Mouse (Mus musculus) gastrocnemius, postnatal 14 days (tissue): ENCODE measurements around the gene Olfr1418. TPM values are rescaled to one million over a fixed set of nuclear protein-coding genes. Genes with fewer than 3 reads are reported as not detected.
"Not testable (repeated sequence)": the region's sequence is repeated elsewhere in the genome, so short reads cannot be mapped to it uniquely, and the experiment has no call there.

ENCODE experiments used
- DNase-seq: peaks from one replicate; pipeline ENCODE4 v3.0.0; 2021; ENCODE audit warnings: mixed read lengths
- intact Hi-C: fragments of 180-260 bp; cut with DNase I; formaldehyde crosslinking; loops from one replicate; pipeline ENCODE4 v1.15.1; 2025; ENCODE audit warnings: low total_unique reads
- long read RNA-seq, 2 experiments: library from polyadenylated mRNA; stranded (forward); transcript quantifications; one replicate each; pipeline ENCODE4 v2.0.0; 2021
- total RNA-seq, 2 experiments: library from RNA; stranded (reverse); gene quantifications; 2 replicates each; pipeline ENCODE4 v1.2.3; 2021

The Olfr1418 gene
- not detected for total RNA-seq
- long read RNA-seq, experiment 1: 0 reads
- long read RNA-seq, experiment 2: 0 reads

DNA sequence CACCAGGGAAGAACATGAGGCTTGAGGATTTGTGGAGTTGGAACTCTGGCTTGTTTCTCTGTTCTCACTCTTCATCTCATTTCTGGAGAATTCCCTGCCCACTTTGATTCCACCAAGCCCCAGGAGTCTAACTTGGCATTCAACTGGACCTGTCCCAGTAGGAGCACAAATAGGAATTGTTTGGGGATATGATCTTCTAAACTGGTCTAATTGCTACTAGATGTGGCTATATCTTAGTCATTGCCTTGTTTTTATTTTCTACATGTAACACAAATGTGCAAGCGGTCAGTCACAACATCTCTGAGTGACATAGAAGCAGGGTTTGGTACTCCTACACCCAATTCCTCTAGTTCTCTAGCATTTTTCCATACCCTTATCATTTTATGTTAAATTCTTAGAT, at the start of gene Olfr1418:
Olfr1418 (minus strand) TSS at position 101 of the 400 bp plus-strand sequence.
- intact Hi-C loops: no loop called here
- DNase-seq: no peak

DNA sequence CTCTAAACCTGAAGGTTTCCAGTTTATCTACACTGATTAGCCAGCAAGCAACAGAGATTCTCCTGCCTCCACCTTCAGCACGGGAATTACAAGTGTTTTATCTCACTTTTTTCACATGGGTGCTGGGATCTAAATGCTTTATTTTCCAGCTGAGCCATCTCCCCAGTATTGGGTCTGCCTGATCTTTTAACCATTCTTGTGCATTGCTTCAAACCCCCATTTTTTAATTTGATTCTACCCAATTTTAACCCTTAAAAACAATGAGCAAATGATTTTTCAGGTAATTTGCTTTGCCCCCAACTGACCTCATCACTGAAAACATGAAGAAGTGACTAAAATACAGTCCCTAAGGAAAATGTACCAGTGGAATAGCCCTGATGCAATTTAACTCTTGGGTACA, 25.4 kb upstream of the Olfr1418 start, which contains the start of gene Olfr1420:
Olfr1420 (plus strand) TSS at position 301 of the 400 bp plus-strand sequence.
- intact Hi-C loops: no loop called here
- DNase-seq: no peak

DNA sequence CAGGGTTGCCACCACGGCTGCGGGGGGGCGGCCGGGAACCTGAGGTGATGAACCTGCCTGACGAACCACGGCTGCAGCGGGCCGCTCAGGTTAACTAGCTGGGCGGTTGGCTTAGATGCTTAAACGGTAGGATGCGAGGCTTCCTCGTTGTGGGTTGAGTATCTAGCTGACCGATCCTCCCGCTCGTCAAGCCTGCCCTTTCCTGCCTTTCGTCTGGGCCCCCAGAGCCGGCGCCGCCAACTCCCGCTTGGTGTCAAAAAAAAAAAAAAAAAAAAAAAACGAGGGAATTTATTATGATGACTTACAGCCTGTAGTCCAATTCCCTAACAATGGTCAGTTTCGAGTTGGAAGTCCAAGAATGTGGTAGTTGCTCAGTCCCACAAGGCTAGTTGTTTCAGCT, 17.5 kb upstream of the Olfr1418 start:
- intact Hi-C loops, DNase-seq: not testable (repeated sequence)

DNA sequence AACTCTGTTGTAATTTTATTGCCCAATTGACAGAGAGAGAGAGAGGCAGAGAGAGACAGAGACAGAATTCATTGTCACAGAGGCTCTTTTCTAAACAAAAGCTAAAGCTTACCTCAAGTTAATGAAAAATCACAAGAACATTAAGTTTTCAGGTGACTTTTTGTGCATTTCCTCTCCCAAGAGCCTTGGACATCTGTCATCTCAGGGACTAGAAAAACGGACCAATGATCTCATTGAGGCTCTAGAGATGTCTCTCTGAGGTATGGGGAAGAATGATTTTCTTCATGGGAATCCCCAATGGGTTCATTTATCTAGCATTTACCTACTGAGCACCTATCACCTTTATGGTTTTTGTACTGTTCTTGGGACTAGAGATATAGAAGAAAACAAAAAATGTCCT, 14.1 kb upstream of the Olfr1418 start, which contains the start of gene Olfr1419:
Olfr1419 (minus strand) TSS at position 101 of the 400 bp plus-strand sequence.
- DNase-seq: no peak
- intact Hi-C loops: no loop called here

DNA sequence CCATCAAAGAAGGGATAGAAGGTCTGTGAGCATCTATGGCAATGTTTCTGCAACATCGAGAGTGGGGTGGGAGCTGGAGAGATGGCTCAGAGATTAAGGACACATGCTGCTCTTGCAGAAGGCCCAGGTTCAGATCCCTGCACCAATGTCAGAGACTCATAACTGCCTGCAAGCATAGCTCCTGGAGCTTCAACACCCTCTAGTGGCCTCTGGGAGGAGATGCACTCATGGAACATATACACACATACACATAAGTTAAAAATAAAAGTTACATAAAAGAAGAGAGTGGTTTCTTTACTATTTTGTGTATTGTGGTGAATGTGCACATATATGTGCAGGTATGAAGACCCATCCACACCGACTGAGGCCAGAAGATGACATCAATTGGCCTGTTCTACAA, 7.0 kb upstream of the Olfr1418 start:
- no peak for DNase-seq
- intact Hi-C loops: no loop called here

DNA sequence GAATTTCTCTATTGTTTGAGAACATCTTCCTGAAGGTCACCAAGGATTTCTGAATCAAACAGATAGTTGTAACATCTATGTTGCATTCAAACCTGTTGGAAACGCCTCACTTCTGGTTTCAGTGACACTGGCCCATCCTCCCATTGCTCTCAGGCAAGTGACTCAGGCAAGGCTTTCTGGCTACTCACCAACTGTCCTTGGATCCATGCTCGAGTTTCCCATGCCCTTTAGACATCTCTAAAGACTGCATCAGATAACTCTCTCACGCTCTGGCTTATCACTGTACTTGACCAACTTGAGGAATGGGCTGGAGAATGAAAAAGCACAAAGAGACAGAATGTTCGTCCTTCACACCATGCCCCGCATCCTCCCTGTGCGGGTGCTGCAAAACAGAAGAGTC, 4.4 kb downstream of the Olfr1418 start:
- intact Hi-C loops: no loop called here
- DNase-seq: no peak

DNA sequence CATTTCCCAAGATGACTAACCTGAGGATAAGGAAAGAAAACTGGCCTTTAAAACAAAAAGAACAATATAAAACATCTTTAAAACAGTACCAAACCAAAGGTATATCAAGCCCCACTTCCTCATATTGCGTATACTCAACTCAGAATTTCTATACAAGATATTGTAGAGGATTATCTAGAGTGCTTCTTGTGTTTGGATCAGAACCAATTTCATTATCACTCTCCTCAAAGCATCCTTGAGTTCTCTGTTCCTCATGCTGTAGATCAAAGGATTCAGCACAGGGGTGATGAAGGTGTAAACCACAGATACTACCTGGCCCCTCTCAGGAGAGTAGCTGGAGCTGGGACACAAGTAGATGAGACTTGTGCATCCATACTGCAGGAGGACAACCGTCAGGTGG, 6.0 kb downstream of the Olfr1418 start:
- DNase-seq: no peak
- intact Hi-C loops: no loop called here

DNA sequence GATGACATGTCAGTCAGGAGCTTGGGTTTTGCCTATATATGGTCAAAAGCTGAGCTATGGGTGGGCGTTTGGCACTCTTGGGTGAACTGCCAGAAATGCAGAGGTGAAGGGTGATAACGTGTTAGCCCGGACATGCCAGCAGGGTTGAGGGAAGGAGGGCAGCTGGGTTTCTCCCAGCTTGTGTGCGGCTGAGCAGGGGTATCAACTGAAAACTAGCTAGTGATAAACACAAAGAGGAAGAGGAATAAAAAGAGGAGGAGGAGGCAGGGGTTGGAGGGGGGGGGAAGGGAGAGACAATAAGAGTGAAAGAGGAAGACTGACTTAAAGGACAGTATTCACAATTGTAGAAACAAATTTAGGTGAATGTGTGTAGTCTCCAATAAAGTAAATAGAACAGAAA, 8.2 kb downstream of the Olfr1418 start:
- intact Hi-C loops: no loop called here
- DNase-seq: no peak

DNA sequence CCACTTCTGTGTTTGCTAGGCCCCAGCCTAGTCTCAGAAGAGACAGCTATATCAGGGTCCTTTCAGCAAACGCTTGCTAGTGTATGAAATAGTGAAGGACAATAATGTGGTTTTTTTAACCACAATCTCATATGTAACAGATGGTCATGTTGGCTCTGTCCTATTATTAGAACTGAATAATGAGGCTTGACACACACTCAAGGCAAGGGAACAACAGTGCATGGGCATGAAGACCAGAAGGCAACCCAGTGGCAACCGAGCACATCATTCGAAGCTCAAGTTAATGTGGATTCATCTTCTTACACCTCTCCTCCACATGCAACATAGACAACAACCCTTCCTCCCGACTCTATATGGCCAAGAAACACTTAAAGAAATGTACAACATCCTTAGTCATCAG, 14.5 kb downstream of the Olfr1418 start:
- intact Hi-C loops: no loop called here
- no peak for DNase-seq

DNA sequence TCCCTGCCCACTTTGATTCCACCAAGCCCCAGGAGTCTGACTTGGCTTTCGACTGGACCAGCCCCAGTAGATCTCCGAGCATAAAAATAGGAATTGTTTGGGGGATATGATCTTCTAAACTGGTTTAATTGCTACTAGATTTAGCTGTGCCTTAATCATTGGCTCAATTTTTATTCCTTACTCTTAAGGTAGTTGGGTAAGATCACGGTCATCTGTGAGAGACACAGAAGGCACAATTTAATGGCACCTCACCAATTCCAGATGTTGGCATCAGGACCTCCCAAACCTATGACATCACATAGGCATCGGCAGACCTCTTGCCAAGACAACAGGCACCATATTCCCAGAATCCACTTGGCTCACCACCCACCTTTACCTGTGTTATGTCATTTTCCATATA, 21.7 kb downstream of the Olfr1418 start, which contains the start of gene Olfr1417:
Olfr1417 (minus strand) TSS at position 101 of the 400 bp plus-strand sequence.
- DNase-seq: no peak
- intact Hi-C loops: no loop called here

DNA sequence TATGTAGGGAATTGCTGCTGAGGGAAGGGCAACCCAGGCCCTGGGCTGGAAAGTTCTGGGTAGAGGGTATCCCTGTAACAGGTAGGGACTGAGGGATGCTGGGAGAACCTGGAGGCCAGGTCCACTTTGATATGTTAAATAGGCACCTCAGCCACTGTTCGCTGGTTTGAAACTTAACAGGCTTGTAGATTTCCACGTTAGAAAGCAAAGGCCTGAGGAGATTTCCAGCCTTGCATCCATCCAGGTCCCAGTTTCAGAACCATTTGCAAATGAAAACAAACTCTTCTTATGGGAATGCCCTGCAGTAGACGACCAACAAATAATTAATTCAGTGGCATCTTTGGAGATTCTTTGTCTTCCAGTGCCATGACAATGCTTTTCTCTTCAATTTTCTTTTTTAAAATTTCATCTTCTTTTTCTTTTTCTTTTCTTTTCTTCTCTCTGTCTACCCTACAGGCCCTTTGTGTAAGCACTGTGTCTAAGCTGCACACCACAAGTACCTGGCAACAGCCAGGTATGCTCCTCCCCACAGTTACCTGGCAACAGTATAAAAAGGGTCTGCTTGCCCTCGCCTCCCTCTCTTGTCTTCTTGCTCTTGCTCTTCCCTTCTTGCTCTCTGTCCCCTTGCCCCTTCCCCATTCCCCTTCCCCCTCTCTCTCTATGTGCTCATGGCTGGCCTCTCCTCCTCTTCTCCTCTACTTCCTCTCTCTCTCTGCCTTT, 37.4 kb downstream of the Olfr1418 start:
- intact Hi-C loops: loop anchor here (10.0 kb wide), 1 partner anchor 49 kb away; the partner anchor contains the start of gene Mrpl16
- DNase-seq: no peak

DNA sequence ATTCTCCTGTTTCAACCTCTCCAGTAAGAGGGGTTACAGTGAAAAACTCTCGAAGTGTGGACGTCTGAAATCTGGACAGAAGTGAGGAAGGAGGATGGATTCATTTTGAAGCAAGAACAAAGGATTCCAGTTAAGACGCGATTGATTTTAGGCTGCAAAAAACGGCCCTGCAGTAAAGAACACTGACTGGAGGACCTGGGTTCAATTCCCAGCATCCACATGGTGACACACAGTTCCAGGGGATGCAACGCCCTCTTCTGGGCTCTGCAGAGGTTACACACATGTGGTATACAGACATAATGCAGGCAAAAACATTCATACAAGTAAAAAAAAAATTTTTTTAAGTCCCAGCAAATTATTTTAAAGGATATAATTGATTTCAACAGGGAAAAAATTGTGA, 40.7 kb downstream of the Olfr1418 start:
- intact Hi-C loops: loop anchor here (10.0 kb wide), 1 partner anchor 45 kb away; the partner anchor contains the start of gene Mrpl16
- no peak for DNase-seq

DNA sequence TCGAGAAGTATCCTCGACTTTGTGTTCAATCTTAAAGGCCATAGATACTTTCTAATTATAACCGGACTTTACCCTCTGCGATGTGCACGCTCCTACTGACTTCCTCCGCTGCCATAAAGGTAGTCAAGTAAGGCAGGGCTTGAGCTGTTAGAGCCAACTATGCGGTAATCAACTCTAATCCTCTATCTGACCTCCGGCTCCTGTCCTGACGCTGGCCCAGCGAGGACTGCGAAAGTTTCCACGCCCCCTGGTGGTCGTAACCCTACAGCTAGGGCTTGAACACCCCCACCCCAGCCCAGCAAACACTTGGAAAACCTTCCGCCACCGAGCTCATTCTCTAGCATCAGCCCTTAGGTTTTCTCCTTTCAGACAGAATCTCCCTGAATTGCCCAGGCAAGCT, 41.1 kb downstream of the Olfr1418 start:
- intact Hi-C loops: loop anchor here (10.0 kb wide), 1 partner anchor 45 kb away; the partner anchor contains the start of gene Mrpl16
- DNase-seq: peak; percentile 77

DNA sequence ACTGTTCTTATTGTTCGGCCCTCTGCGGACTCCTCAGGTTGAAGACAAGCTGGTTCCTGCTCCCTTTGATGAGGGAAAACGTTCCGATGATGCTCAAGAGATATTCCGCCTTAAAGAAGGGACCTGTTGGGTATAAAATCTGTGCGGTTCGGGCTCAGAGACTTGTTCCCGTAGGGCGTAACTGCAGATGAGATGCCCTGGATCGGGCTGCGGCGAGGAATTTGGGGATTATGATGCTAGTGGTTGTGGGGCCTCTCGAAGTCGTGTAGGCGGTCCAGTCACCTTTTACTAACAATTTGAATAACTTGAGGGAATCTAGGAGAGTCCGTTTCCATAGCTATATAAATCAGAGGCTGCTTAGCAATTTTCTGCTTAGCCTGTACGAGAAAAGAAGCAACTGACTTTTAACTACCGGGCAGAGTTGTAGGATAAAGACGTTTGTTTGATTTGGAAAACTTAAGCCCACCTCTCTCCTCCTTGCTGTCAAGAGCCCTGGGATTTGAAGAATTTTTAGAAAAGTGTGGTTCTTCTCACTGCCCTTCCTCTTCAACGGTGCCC, 41.6 kb downstream of the Olfr1418 start, which contains the start of gene Stx3:
Stx3 (minus strand) TSS at position 261 of the 558 bp plus-strand sequence.
- intact Hi-C loops: no loop called here
- DNase-seq: no peak

DNA sequence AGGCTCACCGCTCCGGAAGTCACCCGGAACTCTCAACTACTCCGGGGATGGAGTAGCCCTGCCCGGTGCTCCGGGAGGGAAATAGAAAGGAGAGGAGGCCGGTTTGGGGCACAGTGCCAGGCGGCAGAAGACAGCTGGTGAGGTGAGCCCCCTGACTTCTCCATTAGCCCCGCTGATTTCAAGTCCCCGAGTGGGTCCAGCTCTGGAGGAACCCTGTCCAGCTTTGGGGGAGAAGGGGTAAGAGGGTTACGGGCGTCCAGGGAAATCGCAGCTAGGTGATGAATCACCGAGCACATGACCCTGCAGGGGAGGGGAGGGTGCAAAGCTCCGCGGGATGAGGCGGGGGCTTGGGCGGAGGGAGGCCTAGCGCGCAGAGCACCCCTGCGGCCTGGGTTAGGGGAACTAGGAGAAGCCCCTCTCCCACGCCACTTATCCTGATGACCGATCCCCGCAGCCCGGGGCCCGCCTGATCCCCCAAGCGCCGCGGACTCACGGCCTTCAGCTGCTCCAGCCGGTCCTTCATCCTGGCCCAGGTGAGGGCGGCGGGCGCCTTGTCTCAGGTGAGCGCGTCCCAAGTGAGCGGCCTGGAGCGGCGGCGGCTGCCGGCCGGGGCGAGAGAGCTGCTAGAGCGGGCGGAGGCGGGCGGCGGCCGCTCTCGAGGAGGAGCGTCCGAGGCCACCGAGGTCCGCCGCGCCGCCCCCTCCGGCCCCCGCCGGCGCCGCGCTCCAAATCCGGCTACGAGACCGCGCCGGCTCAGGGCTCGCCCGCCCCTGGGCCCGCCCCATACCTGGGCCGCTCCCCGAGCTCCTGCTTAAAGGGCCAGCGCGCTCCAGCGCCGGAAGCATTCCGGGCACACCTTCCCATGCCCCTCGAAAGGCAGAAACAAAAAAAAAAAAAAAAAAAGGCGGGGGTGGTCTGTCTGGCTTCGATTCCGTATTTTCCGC, 42.4 kb downstream of the Olfr1418 start:
- intact Hi-C loops: no loop called here
- DNase-seq: peak; percentile 44

DNA sequence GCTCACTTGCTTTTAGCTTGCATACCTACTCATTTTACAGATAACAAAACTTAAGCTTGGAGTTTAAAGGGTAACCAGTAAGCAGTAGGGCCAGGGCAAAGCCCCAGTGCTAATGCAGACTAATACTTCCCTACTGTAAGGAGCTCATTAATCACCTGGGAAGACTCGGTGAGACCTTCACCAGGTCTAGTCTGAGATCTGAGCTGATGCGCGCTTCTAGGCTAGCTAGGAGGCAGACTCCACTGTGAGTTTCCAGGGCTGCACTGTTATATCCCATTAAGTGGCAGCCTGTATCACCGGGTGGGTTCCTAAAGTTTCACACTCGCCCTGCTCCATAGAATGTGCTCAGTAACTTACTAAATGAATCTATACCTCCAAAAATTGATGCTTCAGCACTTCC, 43.3 kb downstream of the Olfr1418 start:
- intact Hi-C loops: no loop called here
- no peak for DNase-seq

DNA sequence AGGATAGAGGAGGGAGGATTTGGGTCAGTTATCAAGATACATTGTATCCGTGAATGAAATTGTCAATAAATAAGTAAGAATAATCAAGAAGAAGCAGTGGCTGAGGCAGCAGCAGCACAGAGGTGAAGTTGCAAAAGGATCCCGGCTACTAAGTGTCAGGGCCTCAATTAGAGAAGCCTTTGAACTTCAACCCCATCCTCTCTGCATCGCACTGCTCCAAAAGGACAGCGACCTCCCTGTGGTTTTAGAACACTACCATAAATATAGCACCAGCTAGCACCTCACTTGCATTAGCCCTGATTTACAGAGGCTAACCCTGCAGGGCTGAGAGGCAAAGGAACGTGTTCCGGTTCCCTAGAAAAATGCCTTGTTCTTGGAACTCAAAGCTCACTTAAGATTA, 44.2 kb downstream of the Olfr1418 start:
- no peak for DNase-seq
- intact Hi-C loops: no loop called here

DNA sequence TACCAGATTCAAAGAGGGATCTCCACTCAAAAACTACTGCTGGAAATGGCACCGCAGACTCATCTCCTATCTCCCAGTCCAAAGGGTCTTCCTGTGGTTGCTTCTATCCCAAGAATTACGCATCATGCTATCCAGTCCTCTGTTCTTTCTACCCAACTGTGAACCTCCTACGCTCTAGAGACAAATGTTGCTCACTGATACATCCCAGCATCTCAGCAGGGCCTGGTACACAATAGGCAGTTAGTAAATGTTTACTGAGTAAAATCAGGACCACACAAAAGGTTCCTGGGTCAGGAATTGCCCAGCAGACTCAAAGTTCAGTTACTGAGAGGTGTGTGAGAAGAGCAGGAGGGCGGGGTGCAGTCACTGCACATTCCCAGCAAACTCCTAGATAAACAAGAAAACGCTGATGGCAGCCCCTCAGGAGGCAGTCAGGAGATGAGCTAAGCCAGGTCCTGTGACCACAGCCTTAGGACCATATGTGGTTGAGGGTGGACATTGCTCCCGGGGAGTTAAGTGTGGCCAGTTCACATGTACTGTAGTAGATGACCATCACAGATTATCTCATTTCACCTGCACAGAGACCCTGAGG, 46.0 kb downstream of the Olfr1418 start:
- no peak for DNase-seq
- intact Hi-C loops: no loop called here

DNA sequence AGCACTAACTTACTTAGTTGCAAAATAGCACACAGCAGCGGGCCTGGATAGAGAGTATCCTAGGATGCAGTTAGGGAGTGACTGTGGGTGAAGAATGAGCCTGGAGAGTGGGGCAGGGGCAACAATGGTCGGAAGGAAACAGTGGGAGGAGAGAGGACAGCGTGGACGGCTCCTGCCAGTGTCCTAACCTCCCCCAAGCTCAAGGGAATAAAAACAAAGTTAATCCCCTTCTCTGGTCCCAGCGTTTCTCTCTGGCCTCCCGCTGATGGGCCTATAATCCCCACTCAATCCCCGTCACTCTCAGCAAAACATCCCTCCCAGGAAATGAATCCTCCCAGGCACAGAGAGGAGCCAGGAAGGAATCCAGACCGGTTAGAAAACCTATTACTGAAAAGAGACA, 47.2 kb downstream of the Olfr1418 start:
- intact Hi-C loops: no loop called here
- DNase-seq: no peak
